ENCODE assay signal across 9 mouse cellular contexts in genomic region chr2:75791561-75792308, GRCm38 (mm10). TPM values are rescaled to one million over a fixed set of nuclear protein-coding genes. Genes with fewer than 3 reads are reported as not detected.
A peak's percentile ranks its signal among the peaks of the same experiment; 100 is the strongest.
DNase-seq lines count a peak whose midpoint lies in the region; ATAC-seq lines count a peak whose summit lies in the region.
"Had no signal": no experiment of that assay in that cellular context is flagged by ENCODE, and none has a peak within 500 bp of the region (broad histone marks: within the 10 kb centered on the region; RNA-seq: fewer than 3 reads in every experiment).

No protein-coding gene starts in this region.

- no peaks in the 10 kb centered on the region for H3K36me3 ChIP-seq in kidney, embryonic 16.5 days (ENCODE audit: insufficient read depth, low read length)
- H3K36me3 ChIP-seq in liver, embryonic 16.5 days (ENCODE audit: control insufficient read depth, insufficient read depth): no peaks in the 10 kb centered on the region
- no peaks in the 10 kb centered on the region for H3K36me3 ChIP-seq in hindbrain, embryonic 12.5 days

- H3K27ac ChIP-seq in kidney, embryonic 16.5 days (ENCODE audit: low read length): no peak overlapping the region
- 0 out of 2 replicates have a peak overlapping the region, but pooled peaks have one; percentile 2 for H3K27ac ChIP-seq in liver, embryonic 16.5 days (ENCODE audit: low read length)
- H3K27ac ChIP-seq in hindbrain, embryonic 12.5 days: no peak overlapping the region

- peak overlapping the region; percentile 31 for H3K4me2 ChIP-seq in kidney, embryonic 16.5 days (replicated peaks; ENCODE audit: low read depth, low read length)
- peak overlapping the region; percentile 50 for H3K4me2 ChIP-seq in liver, embryonic 16.5 days (ENCODE audit: low read depth, low read length)
- H3K4me2 ChIP-seq in hindbrain, embryonic 12.5 days (replicated peaks): no peak overlapping the region

- H3K4me3 ChIP-seq in kidney, embryonic 16.5 days (ENCODE audit: low read length): no peak overlapping the region
- peak overlapping the region; percentile 6; the same call in 1 of the 2 replicates for H3K4me3 ChIP-seq in liver, embryonic 16.5 days (ENCODE audit: low read depth, low read length)
- H3K4me3 ChIP-seq in hindbrain, embryonic 12.5 days: no peak overlapping the region

- ATAC-seq in kidney, embryonic 16.5 days (ENCODE audit: low FRiP score, low TSS enrichment): no peak
- ATAC-seq in CD4-positive, CD25-positive, alpha-beta regulatory T cell, adult 4 months: peak; percentile 44
- ATAC-seq in activated CD4-positive, CD25-positive, alpha-beta regulatory T cell, adult 4 months: peak; percentile 40
- ATAC-seq in liver, embryonic 16.5 days (ENCODE audit: low read depth): peak; percentile 33; the same call in 1 of the 2 replicates
- ATAC-seq in hindbrain, embryonic 12.5 days (ENCODE audit: low FRiP score): no peak

- H3K27me3 ChIP-seq in kidney, embryonic 16.5 days (ENCODE audit: insufficient read depth, low read length): no peaks in the 10 kb centered on the region
- no peaks in the 10 kb centered on the region for H3K27me3 ChIP-seq in liver, embryonic 16.5 days (ENCODE audit: control insufficient read depth, insufficient read depth, low read depth, low read length)
- no peaks in the 10 kb centered on the region for H3K27me3 ChIP-seq in hindbrain, embryonic 12.5 days

- H3K9me3 ChIP-seq in kidney, embryonic 16.5 days (ENCODE audit: low read length): no peaks in the 10 kb centered on the region
- H3K9me3 ChIP-seq in liver, embryonic 16.5 days (replicated peaks; ENCODE audit: control insufficient read depth, low read length): no peaks in the 10 kb centered on the region
- H3K9me3 ChIP-seq in hindbrain, embryonic 12.5 days (replicated peaks): no peaks in the 10 kb centered on the region

- H3K9ac ChIP-seq in kidney, embryonic 16.5 days (replicated peaks; ENCODE audit: low read length): no peak overlapping the region
- no peak overlapping the region for H3K9ac ChIP-seq in liver, embryonic 16.5 days (ENCODE audit: low read depth, low read length)
- H3K9ac ChIP-seq in hindbrain, embryonic 12.5 days: no peak overlapping the region

- H3K4me1 ChIP-seq in kidney, embryonic 16.5 days (ENCODE audit: insufficient read depth, low read length): peaks cover 14% of the 10 kb centered on the region
- H3K4me1 ChIP-seq in liver, embryonic 16.5 days (ENCODE audit: control insufficient read depth, low read depth, low read length): peaks cover 3% of the 10 kb centered on the region
- H3K4me1 ChIP-seq in hindbrain, embryonic 12.5 days: peaks cover 4% of the 10 kb centered on the region; the same call in 1 of the 2 replicates

- 57% methylated on average over 18 of the region's 18 CpGs for WGBS in kidney, embryonic 16.5 days
- WGBS in liver, embryonic 16.5 days (ENCODE audit: insufficient replicate concordance): 27% methylated on average over 18 of the region's 18 CpGs
- WGBS in hindbrain, embryonic 12.5 days: 82% methylated on average over 18 of the region's 18 CpGs

- DNase-seq in kidney, adult 11 months: no peak
- no peak for DNase-seq in MN1 (ENCODE audit: low spot score)
- DNase-seq: cerebellum, adult 11-12 months; right cerebral cortex, adult 18-20 months had no signal

RNA-seq across cellular contexts. Expression of gene Agps, which starts 40.2 kb away (rescaled TPM):
- polyA plus RNA-seq in kidney, embryonic 16.5 days (2015; fragmentation: Nextera tagmentation; extraction: Ambion mirVana): 39.2 and 40.0 TPM in 2 replicates
- polyA plus RNA-seq in CD4-positive, CD25-positive, alpha-beta regulatory T cell, adult 4 months (2017; shearing (Covaris generic)): 10 to 100 TPM; 19.7 to 23.0 TPM
- 10 to 100 TPM; 17.2 to 20.0 TPM for polyA plus RNA-seq in activated CD4-positive, CD25-positive, alpha-beta regulatory T cell, adult 4 months (2017; shearing (Covaris generic))
- 10.9 and 11.2 TPM in 2 replicates for polyA plus RNA-seq in liver, embryonic 16.5 days (2015; fragmentation: Nextera tagmentation; extraction: Ambion mirVana)
- 49.7 and 51.8 TPM in 2 replicates for polyA plus RNA-seq in hindbrain, embryonic 12.5 days (2016; fragmentation: Nextera tagmentation; extraction: Ambion mirVana)

Comparison
In these comparisons a context has a peak if more than half of its experiments do, and no peak if none do; other contexts are left out.
1. ATAC-seq: peak in CD4-positive, CD25-positive, alpha-beta regulatory T cell, adult 4 months (single experiment), activated CD4-positive, CD25-positive, alpha-beta regulatory T cell, adult 4 months (single experiment) and liver, embryonic 16.5 days (single experiment); none in kidney, embryonic 16.5 days (single experiment) and hindbrain, embryonic 12.5 days (single experiment).